ENCODE assay signal across 9 mouse cellular contexts in genomic region chr14:120388818-120389691, GRCm38 (mm10).
A peak's percentile ranks its signal among the peaks of the same experiment; 100 is the strongest.
DNase-seq lines count a peak whose midpoint lies in the region; ATAC-seq and TF ChIP-seq lines count a peak whose summit lies in the region.
"Had no signal": no experiment of that assay in that cellular context is flagged by ENCODE, and none has a peak within 500 bp of the region (broad histone marks: within the 10 kb centered on the region; RNA-seq: fewer than 3 reads in every experiment).

No protein-coding gene starts in this region.

- H3K4me2 ChIP-seq in embryonic facial prominence, embryonic 13.5 days: peak overlapping the region; percentile 40
- peak overlapping the region; percentile 40 for H3K4me2 ChIP-seq in kidney, postnatal 0 days (ENCODE audit: low read length)
- H3K4me2 ChIP-seq in midbrain, embryonic 13.5 days (replicated peaks): peak overlapping the region; percentile 64

- 17% methylated on average over 38 of the region's 38 CpGs for WGBS in embryonic facial prominence, embryonic 13.5 days
- whole genome bisulfite sequencing in kidney, postnatal 0 days: 15% methylated on average over 38 of the region's 38 CpGs
- 4% methylated on average over 37 of the region's 38 CpGs for WGBS in midbrain, embryonic 13.5 days

- H3K27ac ChIP-seq in embryonic facial prominence, embryonic 13.5 days: peak overlapping the region; percentile 57
- no peak overlapping the region for H3K27ac ChIP-seq in kidney, postnatal 0 days
- H3K27ac ChIP-seq in midbrain, embryonic 13.5 days: peak overlapping the region; percentile 52

- TF ChIP-seq CTCF in kidney, postnatal 0 days (IDR thresholded peaks at IDR 0.05; ENCODE audit: low read depth): no peak

- peak; percentile 41 to 75 for DNase-seq in adrenal gland, adult (ENCODE audit: inconsistent age in 2 of 2, low spot score in 1 of 2)
- DNase-seq in adrenal gland, adult 8-10 months: no peak
- peak; percentile 68 for DNase-seq in Muller cell, postnatal 12 days (ENCODE audit: inconsistent ontology term)
- DNase-seq in kidney, postnatal 0 days (ENCODE audit: low spot score): no peak
- DNase-seq in spleen, postnatal 10 days (ENCODE audit: low spot score in 2 of 2): no peak
- no peak for DNase-seq in frontal cortex, postnatal 36 days (ENCODE audit: low spot score in 2 of 2)

- 0 out of 2 replicates have a peak, but pooled peaks have one; percentile 34 for ATAC-seq in embryonic facial prominence, embryonic 13.5 days (ENCODE audit: insufficient number of reproducible peaks, insufficient read depth, low FRiP score, low TSS enrichment, low read depth)
- peak; percentile 53; the same call in 1 of the 2 replicates for ATAC-seq in kidney, postnatal 0 days (replicated peaks; ENCODE audit: low FRiP score, low read depth)
- peak; percentile 89 for ATAC-seq in midbrain, embryonic 13.5 days

- no peaks in the 10 kb centered on the region for H3K27me3 ChIP-seq in embryonic facial prominence, embryonic 13.5 days
- H3K27me3 ChIP-seq in kidney, postnatal 0 days (ENCODE audit: insufficient read depth, low read length): no peaks in the 10 kb centered on the region
- no peaks in the 10 kb centered on the region for H3K27me3 ChIP-seq in midbrain, embryonic 13.5 days

- no peaks in the 10 kb centered on the region for H3K9me3 ChIP-seq in embryonic facial prominence, embryonic 13.5 days
- H3K9me3 ChIP-seq in kidney, postnatal 0 days (replicated peaks; ENCODE audit: low read length): no peaks in the 10 kb centered on the region
- no peaks in the 10 kb centered on the region for H3K9me3 ChIP-seq in midbrain, embryonic 13.5 days

- H3K4me1 ChIP-seq in embryonic facial prominence, embryonic 13.5 days: peaks cover 19% of the 10 kb centered on the region
- peaks cover 6% of the 10 kb centered on the region; the same call in 1 of the 2 replicates for H3K4me1 ChIP-seq in kidney, postnatal 0 days (replicated peaks; ENCODE audit: insufficient read depth, low read length)
- H3K4me1 ChIP-seq in midbrain, embryonic 13.5 days (replicated peaks): peaks cover 15% of the 10 kb centered on the region

- H3K4me3 ChIP-seq in embryonic facial prominence, embryonic 13.5 days: 0 out of 2 replicates have a peak overlapping the region, but pooled peaks have one; percentile 7
- H3K4me3 ChIP-seq in kidney, postnatal 0 days (replicated peaks; ENCODE audit: low read depth, low read length): no peak overlapping the region
- H3K4me3 ChIP-seq in midbrain, embryonic 13.5 days (replicated peaks): peak overlapping the region; percentile 43
- H3K4me3 ChIP-seq: myocyte had no signal

- peak overlapping the region; percentile 49; the same call in 1 of the 2 replicates for H3K9ac ChIP-seq in embryonic facial prominence, embryonic 13.5 days
- H3K9ac ChIP-seq in kidney, postnatal 0 days (ENCODE audit: low read depth, low read length): 0 out of 2 replicates have a peak overlapping the region, but pooled peaks have one; percentile 3
- H3K9ac ChIP-seq in midbrain, embryonic 13.5 days (replicated peaks): peak overlapping the region; percentile 74

- peaks cover 44% of the 10 kb centered on the region for H3K36me3 ChIP-seq in embryonic facial prominence, embryonic 13.5 days
- peaks cover 21% of the 10 kb centered on the region for H3K36me3 ChIP-seq in kidney, postnatal 0 days (ENCODE audit: insufficient read depth, low read length)
- peaks cover 3% of the 10 kb centered on the region; the same call in 1 of the 2 replicates for H3K36me3 ChIP-seq in midbrain, embryonic 13.5 days

Comparison
In these comparisons a context has a peak if more than half of its experiments do, and no peak if none do; other contexts are left out.
1. DNase-seq: peak in adrenal gland, adult (2 of 2) and Muller cell, postnatal 12 days (single experiment); none in adrenal gland, adult 8-10 months (single experiment), kidney, postnatal 0 days (single experiment), spleen, postnatal 10 days (0 of 2) and frontal cortex, postnatal 36 days (0 of 2).
2. ATAC-seq: peak in every context shown above with its lines; median percentile 89 in midbrain, embryonic 13.5 days; 53 in kidney, postnatal 0 days; 34 in embryonic facial prominence, embryonic 13.5 days.
3. H3K9ac ChIP-seq: peak in every context shown above with its lines; median percentile 74 in midbrain, embryonic 13.5 days; 49 in embryonic facial prominence, embryonic 13.5 days; 3 in kidney, postnatal 0 days.
4. Peak in every context shown above with its lines, with median percentiles within 50 percentile points of each other: H3K4me2 ChIP-seq.